Mouse (Mus musculus): Measurements from ENCODE around the gene Bcas3. TPM values are rescaled to one million over a fixed set of nuclear protein-coding genes. Genes with fewer than 3 reads are reported as not detected.

The Bcas3 gene
- polyA plus RNA-seq, 1 experiment from 2014 or later = 28.2 TPM

GRCm38 (mm10) chr11:85524841-85525500 lies 172.0 kb downstream of the Bcas3 start:
- no peak overlapping the region for H3K9ac ChIP-seq
- 0 out of 2 replicates have a peak overlapping the region, but pooled peaks have one; percentile 0 for H3K4me3 ChIP-seq (replicated peaks)
- peak overlapping the region; percentile 56 for H3K4me2 ChIP-seq
- H3K9me3 ChIP-seq (replicated peaks) = no peaks in the 10 kb centered on the region
- 15% methylated on average over 16 of the region's 16 CpGs for WGBS
- H3K27ac ChIP-seq = peak overlapping the region; percentile 86
- H3K36me3 ChIP-seq = no peaks in the 10 kb centered on the region
- peaks cover 51% of the 10 kb centered on the region for H3K4me1 ChIP-seq
- peaks cover 45% of the 10 kb centered on the region for H3K27me3 ChIP-seq
- ATAC-seq (replicated peaks; ENCODE audit: low FRiP score) = peak; percentile 68

- Histone ChIP-seq H3K27ac (peak overlapping the region; percentile 86), H3K9ac (no peak overlapping the region)
- WGBS = 23% methylated on average over 10 of the region's 10 CpGs
These were observed 172.5 kb downstream of the Bcas3 start for GRCm38 (mm10) chr11:85525501-85525885.

DNA sequence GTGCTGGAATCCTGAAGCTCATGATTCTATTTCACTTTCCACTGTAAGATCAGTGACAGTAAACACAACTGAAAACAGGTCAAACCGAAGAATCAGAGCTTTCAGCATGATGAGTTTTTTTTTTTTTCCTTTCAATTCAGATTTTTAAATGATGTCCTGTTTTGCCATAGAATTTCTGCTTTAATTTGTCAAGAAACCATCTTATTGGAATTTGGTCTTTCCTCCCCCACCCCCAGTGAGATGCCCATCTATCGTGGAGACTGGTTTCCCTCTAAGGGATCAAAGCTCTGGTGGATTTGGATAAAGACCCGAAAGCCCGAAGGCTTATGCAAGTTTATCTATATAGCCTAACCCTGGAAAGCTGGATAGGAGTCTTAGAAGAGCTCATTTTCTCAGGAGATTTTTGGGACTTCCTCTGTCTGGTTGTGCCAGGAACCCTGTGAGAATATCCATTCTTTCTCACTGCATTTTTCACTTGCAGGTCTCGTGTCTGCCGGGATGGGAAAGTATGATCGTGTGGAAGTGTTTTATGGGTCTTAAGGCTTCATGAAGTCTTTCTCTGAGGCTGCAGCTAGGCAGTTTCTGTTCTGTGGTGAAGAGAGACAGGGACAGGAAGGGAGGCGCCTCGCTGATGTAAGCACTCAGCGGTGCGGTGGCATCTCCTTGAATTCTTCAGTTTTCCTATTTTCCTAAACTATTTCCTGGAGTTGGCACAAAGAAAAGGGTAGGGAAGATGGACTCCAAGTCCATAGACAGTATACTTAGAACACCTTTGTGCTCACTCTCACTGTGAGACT lies 173.2 kb downstream of the Bcas3 start:
- Histone ChIP-seq H3K9me3 (replicated peaks) (no peaks in the 10 kb centered on the region), H3K27ac (peak overlapping the region; percentile 86), H3K4me2 (peak overlapping the region; percentile 56), H3K36me3 (no peaks in the 10 kb centered on the region), H3K27me3 (peaks cover 45% of the 10 kb centered on the region), H3K9ac (no peak overlapping the region), H3K4me3 (replicated peaks) (no peak overlapping the region), H3K4me1 (peaks cover 44% of the 10 kb centered on the region)
- WGBS = 30% methylated on average over 11 of the region's 11 CpGs
- ATAC-seq (replicated peaks; ENCODE audit: low FRiP score) = no peak

More at GRCm38 (mm10) chr11:85525501-85525885, 172.5 kb downstream of the Bcas3 start:
- peak overlapping the region; percentile 56 for H3K4me2 ChIP-seq
- H3K27me3 ChIP-seq = peaks cover 45% of the 10 kb centered on the region
- 0 out of 2 replicates have a peak overlapping the region, but pooled peaks have one; percentile 0 for H3K4me3 ChIP-seq (replicated peaks)
- H3K9me3 ChIP-seq (replicated peaks) = no peaks in the 10 kb centered on the region
- ATAC-seq (replicated peaks; ENCODE audit: low FRiP score) = no peak
- H3K4me1 ChIP-seq = peaks cover 46% of the 10 kb centered on the region
- H3K36me3 ChIP-seq = no peaks in the 10 kb centered on the region

DNA sequence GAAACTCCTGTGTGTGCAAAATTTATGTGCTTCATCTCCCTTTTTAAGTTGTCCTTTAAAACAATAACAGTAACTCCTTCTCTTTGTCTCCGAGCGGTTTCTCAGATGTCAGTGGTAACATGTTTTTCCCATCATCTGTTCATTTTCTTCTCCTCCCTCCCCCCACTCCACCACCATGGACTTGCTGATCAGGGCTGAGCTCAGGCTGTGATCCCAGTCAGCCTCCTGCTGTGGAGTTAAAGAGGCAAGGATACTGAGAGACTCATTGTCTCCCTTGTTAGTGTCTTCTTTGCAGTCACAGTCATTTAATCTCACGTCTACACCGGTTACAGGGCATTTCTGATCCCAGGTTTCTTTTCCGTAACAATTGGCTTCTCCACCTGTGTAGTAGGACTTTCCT lies 174.3 kb downstream of the Bcas3 start:
- ATAC-seq (replicated peaks; ENCODE audit: low FRiP score) = no peak
- no peak overlapping the region for H3K4me2 ChIP-seq

DNA sequence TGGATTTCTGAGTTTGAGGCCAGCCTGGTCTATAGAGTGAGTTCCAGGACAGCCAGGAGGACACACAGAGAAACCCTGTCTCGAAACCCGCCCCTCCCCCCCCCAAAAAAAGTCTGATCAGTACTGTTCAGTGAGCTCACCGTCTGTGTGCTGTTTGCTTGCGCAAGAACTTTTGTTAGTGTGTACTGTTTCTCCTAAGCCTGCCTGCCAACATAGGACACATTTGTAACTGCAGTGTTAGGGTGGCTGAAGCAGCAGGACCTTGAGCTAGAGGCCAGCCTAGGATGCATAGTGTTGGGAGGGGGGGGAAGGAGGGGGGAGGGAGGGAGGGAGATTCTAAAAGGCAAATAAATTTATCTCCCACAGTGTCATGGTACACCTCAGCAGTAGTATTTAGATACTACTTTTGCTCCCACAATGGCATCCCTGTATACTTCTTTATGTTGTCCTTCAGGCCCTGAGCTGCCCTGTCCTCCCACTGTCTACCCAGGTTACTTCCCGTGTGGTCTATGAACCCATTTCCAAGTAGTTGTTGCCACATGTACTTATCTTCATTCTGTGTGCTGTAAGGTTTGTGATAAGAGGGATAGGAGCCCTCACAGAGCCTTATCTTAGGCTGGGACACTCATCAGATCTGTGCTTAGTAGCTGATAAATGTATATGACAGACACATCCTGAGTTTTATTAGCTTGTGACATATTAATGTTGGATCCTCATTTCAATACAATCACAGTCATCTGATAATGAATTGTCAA lies 176.7 kb downstream of the Bcas3 start:
- no peak overlapping the region for H3K4me2 ChIP-seq
- no peak overlapping the region for H3K27ac ChIP-seq
- no peak for ATAC-seq (replicated peaks; ENCODE audit: low FRiP score)
- 70% methylated on average over 5 of the region's 5 CpGs for WGBS
- peaks cover 34% of the 10 kb centered on the region for H3K27me3 ChIP-seq
- H3K9ac ChIP-seq = no peak overlapping the region
- H3K9me3 ChIP-seq (replicated peaks) = no peaks in the 10 kb centered on the region
- H3K36me3 ChIP-seq = no peaks in the 10 kb centered on the region
- peaks cover 28% of the 10 kb centered on the region for H3K4me1 ChIP-seq
- H3K4me3 ChIP-seq (replicated peaks) = no peak overlapping the region

More for the DNA sequence above, 174.3 kb downstream of the Bcas3 start:
- Histone ChIP-seq H3K4me3 (replicated peaks) (no peak overlapping the region), H3K4me1 (peaks cover 44% of the 10 kb centered on the region), H3K27ac (no peak overlapping the region), H3K9me3 (replicated peaks) (no peaks in the 10 kb centered on the region), H3K36me3 (no peaks in the 10 kb centered on the region), H3K9ac (no peak overlapping the region), H3K27me3 (peaks cover 39% of the 10 kb centered on the region)
- WGBS = 52% methylated on average over 5 of the region's 5 CpGs

GRCm38 (mm10) chr11:85540989-85541388 lies 188.0 kb downstream of the Bcas3 start:
- 85% methylated on average over 4 of the region's 4 CpGs for WGBS
- no peak overlapping the region for H3K9ac ChIP-seq

GRCm38 (mm10) chr11:85543311-85543710 lies 190.3 kb downstream of the Bcas3 start:
- Histone ChIP-seq H3K4me1 (no peaks in the 10 kb centered on the region), H3K9ac (no peak overlapping the region), H3K36me3 (no peaks in the 10 kb centered on the region), H3K9me3 (replicated peaks) (no peaks in the 10 kb centered on the region), H3K4me3 (replicated peaks) (no peak overlapping the region), H3K4me2 (no peak overlapping the region), H3K27me3 (no peaks in the 10 kb centered on the region), H3K27ac (no peak overlapping the region)
- WGBS = 82% methylated on average over 4 of the region's 4 CpGs
- no peak for ATAC-seq (replicated peaks; ENCODE audit: low FRiP score)

More at GRCm38 (mm10) chr11:85540989-85541388, 188.0 kb downstream of the Bcas3 start:
- Histone ChIP-seq H3K9me3 (replicated peaks) (no peaks in the 10 kb centered on the region), H3K4me1 (no peaks in the 10 kb centered on the region), H3K4me2 (no peak overlapping the region), H3K36me3 (no peaks in the 10 kb centered on the region), H3K27ac (no peak overlapping the region), H3K27me3 (no peaks in the 10 kb centered on the region), H3K4me3 (replicated peaks) (no peak overlapping the region)
- no peak for ATAC-seq (replicated peaks; ENCODE audit: low FRiP score)

DNA sequence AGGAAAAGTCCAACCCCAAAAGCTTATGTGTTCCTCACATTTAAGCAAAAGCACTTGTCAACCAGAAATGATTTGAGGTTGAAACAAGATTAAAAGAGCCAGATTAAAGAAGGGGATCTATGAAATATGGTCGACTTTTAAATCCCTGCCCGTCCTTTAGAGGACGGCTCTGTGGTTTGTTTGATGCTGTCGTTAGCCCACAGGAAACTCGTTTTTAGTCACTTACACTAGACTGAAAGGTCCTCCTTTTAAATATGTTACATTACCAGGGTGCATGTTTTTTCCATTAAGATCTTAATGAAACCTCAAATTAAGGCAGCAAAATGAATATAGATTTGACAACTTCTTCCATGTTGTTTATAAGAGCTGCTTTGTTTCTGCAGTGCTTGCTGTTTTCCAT lies 192.6 kb downstream of the Bcas3 start:
- no peaks in the 10 kb centered on the region for H3K27me3 ChIP-seq
- WGBS = 55% methylated on average over 5 of the region's 5 CpGs
- no peak overlapping the region for H3K4me2 ChIP-seq
- no peak overlapping the region for H3K9ac ChIP-seq
- ATAC-seq (replicated peaks; ENCODE audit: low FRiP score) = no peak
- no peak overlapping the region for H3K4me3 ChIP-seq (replicated peaks)
- H3K4me1 ChIP-seq = no peaks in the 10 kb centered on the region
- no peak overlapping the region for H3K27ac ChIP-seq
- no peaks in the 10 kb centered on the region for H3K36me3 ChIP-seq
- no peaks in the 10 kb centered on the region for H3K9me3 ChIP-seq (replicated peaks)

DNA sequence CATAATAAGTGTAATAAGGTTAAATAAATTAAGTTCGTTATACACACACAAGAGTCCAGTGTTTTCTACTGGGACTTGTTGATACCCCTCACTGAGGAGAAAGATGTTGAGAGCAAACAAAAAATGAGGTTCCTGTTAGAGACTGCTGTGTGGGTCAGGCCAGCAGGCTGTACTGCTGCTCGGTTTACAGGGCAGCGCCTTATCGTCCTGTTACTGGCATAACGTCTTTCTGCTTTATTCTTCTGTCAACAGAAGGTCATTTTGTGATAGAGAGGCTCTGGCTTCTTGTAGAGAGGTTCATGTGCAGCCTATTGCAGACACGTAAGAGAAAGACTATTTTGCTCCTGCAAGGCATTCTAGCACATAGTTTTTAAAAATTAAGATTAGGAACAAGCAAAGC lies 195.0 kb downstream of the Bcas3 start:
- 60% methylated on average over 6 of the region's 6 CpGs for WGBS
- Histone ChIP-seq H3K27me3 (no peaks in the 10 kb centered on the region), H3K36me3 (no peaks in the 10 kb centered on the region), H3K4me1 (no peaks in the 10 kb centered on the region), H3K27ac (no peak overlapping the region), H3K9ac (no peak overlapping the region), H3K4me2 (no peak overlapping the region), H3K4me3 (replicated peaks) (no peak overlapping the region), H3K9me3 (replicated peaks) (no peaks in the 10 kb centered on the region)
- no peak for ATAC-seq (replicated peaks; ENCODE audit: low FRiP score)

GRCm38 (mm10) chr11:85549651-85550050 lies 196.7 kb downstream of the Bcas3 start:
- Histone ChIP-seq H3K4me1 (no peaks in the 10 kb centered on the region), H3K4me2 (no peak overlapping the region), H3K9ac (no peak overlapping the region), H3K4me3 (replicated peaks) (no peak overlapping the region), H3K27me3 (no peaks in the 10 kb centered on the region), H3K9me3 (replicated peaks) (no peaks in the 10 kb centered on the region), H3K36me3 (no peaks in the 10 kb centered on the region), H3K27ac (no peak overlapping the region)
- WGBS = 67% methylated on average over 3 of the region's 3 CpGs
- no peak for ATAC-seq (replicated peaks; ENCODE audit: low FRiP score)

- 53% methylated on average over 1 of the region's 1 CpGs for WGBS
- H3K36me3 ChIP-seq = peaks cover 4% of the 10 kb centered on the region; the same call in 1 of the 2 replicates
These were observed 202.1 kb downstream of the Bcas3 start for GRCm38 (mm10) chr11:85555066-85555465.

DNA sequence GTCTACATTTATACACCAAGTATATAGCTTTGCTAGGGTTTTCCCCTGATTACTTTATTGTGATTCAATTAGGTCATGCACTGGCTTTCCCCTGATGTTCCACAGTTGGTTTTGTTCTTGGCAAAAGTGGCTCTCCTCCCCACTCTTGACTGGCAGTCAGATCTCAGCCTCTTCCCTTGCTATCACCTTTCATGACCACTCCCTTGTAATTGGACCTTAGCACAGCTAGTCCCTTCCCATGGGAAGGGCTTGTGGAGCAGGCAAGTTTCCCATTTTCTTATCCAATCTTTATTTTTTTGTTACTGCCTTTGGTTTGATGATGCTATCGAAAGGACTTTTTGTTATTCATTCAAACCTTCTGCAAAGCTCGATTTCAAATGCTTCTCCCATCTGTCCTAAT lies 202.8 kb downstream of the Bcas3 start:
- Histone ChIP-seq H3K9ac (no peak overlapping the region), H3K4me1 (no peaks in the 10 kb centered on the region), H3K9me3 (replicated peaks) (no peaks in the 10 kb centered on the region), H3K4me3 (replicated peaks) (no peak overlapping the region), H3K27me3 (no peaks in the 10 kb centered on the region), H3K4me2 (no peak overlapping the region), H3K27ac (no peak overlapping the region), H3K36me3 (peaks cover 4% of the 10 kb centered on the region; the same call in 1 of the 2 replicates)
- no peak for ATAC-seq (replicated peaks; ENCODE audit: low FRiP score)
- WGBS = 65% methylated on average over 2 of the region's 2 CpGs

More at GRCm38 (mm10) chr11:85555066-85555465, 202.1 kb downstream of the Bcas3 start:
- no peak overlapping the region for H3K4me3 ChIP-seq (replicated peaks)
- no peak overlapping the region for H3K4me2 ChIP-seq
- ATAC-seq (replicated peaks; ENCODE audit: low FRiP score) = no peak
- H3K4me1 ChIP-seq = no peaks in the 10 kb centered on the region
- H3K27me3 ChIP-seq = no peaks in the 10 kb centered on the region
- H3K27ac ChIP-seq = no peak overlapping the region
- no peaks in the 10 kb centered on the region for H3K9me3 ChIP-seq (replicated peaks)
- H3K9ac ChIP-seq = no peak overlapping the region

Measured in kidney, embryonic 15.5 days (tissue).